Mouse (Mus musculus) ES-E14 (cell line): ENCODE measurements around the gene Vmn2r56. TPM values are rescaled to one million over a fixed set of nuclear protein-coding genes. Genes with fewer than 3 reads are reported as not detected.
"Not testable (repeated sequence)": the region's sequence is repeated elsewhere in the genome, so short reads cannot be mapped to it uniquely, and the experiment has no call there.

Experiments
- DNase-seq: peaks from one replicate; pipeline ENCODE4 v3.0.0-alpha.2; 2013; ENCODE audit warnings: low read depth, low spot score
- H3K27ac ChIP-seq: 2 replicates; pipeline ENCODE4 v1.5.1; 2012; ENCODE audit warnings: low read depth, mild to moderate bottlenecking, low read length, moderate library complexity, mixed read lengths; ENCODE audit not compliant: poor library complexity, insufficient read depth, severe bottlenecking
- H3K36me3 ChIP-seq: 2 replicates; pipeline ENCODE4 v1.6.1; 2012; ENCODE audit warnings: mild to moderate bottlenecking, low read length, moderate library complexity, mixed read lengths; ENCODE audit not compliant: control insufficient read depth, poor library complexity, insufficient read depth, severe bottlenecking
- H3K4me1 ChIP-seq, 2 experiments: fragments of 150-350 bp in 1 of 2; sonication (generic) in 1 of 2; 2 replicates each; pipeline ENCODE4 v1.6.1; 2012; ENCODE audit warnings: low read length in 2 of 2, mild to moderate bottlenecking in 1 of 2, mixed read lengths in 1 of 2; ENCODE audit not compliant: control insufficient read depth in 2 of 2, insufficient read depth in 2 of 2, poor library complexity in 1 of 2
- H3K4me3 ChIP-seq, 2 experiments: fragments of 150-350 bp in 1 of 2; sonication (generic) in 1 of 2; 2 replicates each; pipeline ENCODE4 v1.5.1; 2012; ENCODE audit warnings: low read length in 2 of 2, low read depth in 1 of 2, mild to moderate bottlenecking in 1 of 2, mixed read lengths in 1 of 2; ENCODE audit not compliant: insufficient read depth in 1 of 2, poor library complexity in 1 of 2, severe bottlenecking in 1 of 2
- H3K9ac ChIP-seq: 2 replicates; pipeline ENCODE4 v1.6.1; 2012; ENCODE audit warnings: low read depth, mild to moderate bottlenecking, low read length, mixed read lengths; ENCODE audit not compliant: poor library complexity, insufficient read depth, severe bottlenecking
- H3K9me3 ChIP-seq: fragments of 150-350 bp; sonication (generic); 2 replicates; pipeline ENCODE4 v1.6.1; 2012; ENCODE audit warnings: low read depth, mild to moderate bottlenecking, low read length; ENCODE audit not compliant: control insufficient read depth, insufficient read depth
- CHD2 ChIP-seq: IDR thresholded peaks from 2 replicates; pipeline ENCODE4 v1.6.1; 2014; ENCODE audit warnings: mild to moderate bottlenecking, low read depth, low read length, inconsistent platforms
- HCFC1 ChIP-seq: IDR thresholded peaks from 2 replicates; pipeline ENCODE4 v1.6.1; 2012; ENCODE audit warnings: low read length, inconsistent platforms, borderline replicate concordance; ENCODE audit not compliant: insufficient read depth
- MAFK ChIP-seq: IDR thresholded peaks from 2 replicates; pipeline ENCODE4 v1.6.1; 2014; ENCODE audit warnings: mild to moderate bottlenecking, low read depth, low read length, inconsistent platforms; ENCODE audit not compliant: insufficient read depth
- ZC3H11A ChIP-seq: IDR thresholded peaks from 2 replicates; pipeline ENCODE4 v1.6.1; 2012; ENCODE audit warnings: low read depth, mild to moderate bottlenecking, inconsistent platforms, low read length, borderline replicate concordance
- ZNF384 ChIP-seq: IDR thresholded peaks from 2 replicates; pipeline ENCODE4 v1.6.1; 2012; ENCODE audit warnings: low read depth, low read length, inconsistent platforms
- in situ Hi-C, 2 experiments: fragments of 600-800 bp; cut with MboI; formaldehyde crosslinking; loops; one replicate each; pipeline ENCODE4 v1.15.1; 2025; ENCODE audit warnings: low sequenced_read_pairs in 2 of 2, inconsistent platforms in 1 of 2; ENCODE audit not compliant: unreplicated experiment in 2 of 2
- total RNA-seq: library from RNA; depleted of rRNA; stranded (reverse); fragments of 300-350 nt; gene quantifications from 2 replicates; pipeline ENCODE4 v1.2.3, GENCODE M21; 2012; rRNA removed

Gene Vmn2r56
- total RNA-seq, 1 experiment, result not detected

DNA sequence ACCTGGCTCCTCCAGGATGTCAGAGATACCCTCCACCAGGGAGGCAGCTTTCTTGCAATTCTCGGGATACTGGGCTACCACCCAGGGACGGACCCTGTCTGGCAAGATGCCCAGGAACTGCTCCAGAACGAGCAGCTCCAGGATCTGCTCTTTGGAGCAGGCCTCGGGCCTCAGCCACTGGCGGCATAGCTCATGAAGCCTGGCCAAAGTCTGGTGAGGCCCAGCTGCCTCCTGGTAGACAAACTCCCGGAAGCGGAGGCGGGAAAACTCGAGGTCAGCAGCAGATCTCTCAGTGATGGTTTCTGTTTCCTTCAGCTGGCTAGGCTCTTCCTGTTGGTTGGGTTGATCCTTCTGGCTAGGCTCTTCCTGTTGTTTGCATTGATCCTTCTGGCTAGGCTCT is 39.3 kb upstream of the Vmn2r56 start:
- DNase-seq, result no peak
- Histone ChIP-seq H3K27ac (no peak overlapping the region), H3K9me3 (no peaks in the 10 kb centered on the region; the same call in 1 of the 2 replicates), H3K4me1 (no peaks in the 10 kb centered on the region), H3K9ac (no peak overlapping the region), H3K36me3 (peaks cover 25% of the 10 kb centered on the region), H3K4me3 (no peak overlapping the region)
- TF ChIP-seq MAFK, result no peak
- no peak for TF ChIP-seq ZC3H11A
- TF ChIP-seq CHD2, result no peak
- no peak for TF ChIP-seq ZNF384
- no peak for TF ChIP-seq HCFC1
- in situ Hi-C loops, result no loop called here

DNA sequence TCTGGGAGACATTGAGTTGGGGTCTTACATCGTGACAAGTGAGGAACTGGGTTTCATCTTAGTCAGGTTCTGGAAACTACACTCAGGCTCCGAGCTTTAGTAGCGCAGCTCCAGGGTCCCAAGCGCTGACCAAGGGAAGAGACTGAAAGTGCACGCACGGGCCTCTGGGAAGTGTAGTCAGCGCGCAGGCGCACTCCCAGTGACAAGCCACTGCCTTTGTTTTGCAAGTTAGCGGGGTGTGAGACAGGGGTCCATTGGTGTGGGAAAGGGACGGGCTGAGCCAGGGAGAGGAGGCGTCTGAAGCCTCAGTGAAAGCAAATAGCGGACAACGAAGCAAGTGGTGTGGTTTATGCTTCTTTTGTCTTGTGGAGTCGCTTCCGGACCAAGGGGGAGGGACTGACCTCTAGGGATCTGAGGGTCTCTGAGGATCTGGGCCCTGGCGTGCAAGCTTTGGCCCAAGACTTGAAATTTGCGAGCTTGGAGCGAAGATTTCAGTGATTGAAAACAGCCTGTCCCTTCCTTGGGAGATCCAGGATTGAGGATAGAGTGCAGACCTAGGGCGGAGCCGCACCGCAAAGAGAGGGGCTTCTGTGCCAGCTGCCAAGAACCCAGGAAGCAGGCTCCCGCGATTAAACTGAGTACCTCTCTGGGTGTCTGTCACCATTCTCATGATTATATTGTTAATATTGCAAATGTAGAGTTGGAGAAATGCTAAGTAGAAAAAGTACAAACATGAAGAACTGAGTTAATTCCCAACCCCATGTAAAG is 14.8 kb upstream of the Vmn2r56 start:
- Histone ChIP-seq H3K4me1 (no peaks in the 10 kb centered on the region), H3K36me3 (no peaks in the 10 kb centered on the region; the same call in 1 of the 2 replicates), H3K9me3 (no peaks in the 10 kb centered on the region), H3K9ac (no peak overlapping the region), H3K4me3 (peak overlapping the region in 1 of 2 experiments; percentile 12; a peak in 1 of 4 replicates), H3K27ac (no peak overlapping the region)
- TF ChIP-seq ZC3H11A (no peak), HCFC1 (peak; percentile 65; the same call in 1 of the 2 replicates), CHD2 (no peak)
- in situ Hi-C loops, result no loop called here
- no peak for DNase-seq

DNA sequence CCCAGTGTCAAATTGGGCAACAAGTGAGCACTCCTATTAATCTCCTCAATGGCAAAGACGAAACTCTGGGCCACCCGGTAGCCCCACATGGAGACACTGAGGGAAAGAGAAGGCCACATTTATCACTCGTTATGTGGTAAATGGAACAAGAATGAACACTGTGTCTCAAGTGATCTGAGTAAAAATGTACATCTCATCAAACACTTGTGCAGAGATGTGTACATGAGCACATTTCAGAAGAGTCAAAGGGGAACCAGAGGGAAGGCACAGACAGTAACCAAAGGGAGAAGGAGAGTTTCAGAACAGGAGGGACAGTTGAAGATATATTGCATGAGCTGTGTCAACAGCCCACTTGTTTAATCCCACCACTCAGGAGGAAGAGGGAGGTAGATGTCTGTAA is 49.9 kb downstream of the Vmn2r56 start, which contains the start of gene Vmn2r55:
TSS of gene Vmn2r55 (minus strand) at position 101 of the 400 bp plus-strand sequence.
- in situ Hi-C loops, H3K4me1 ChIP-seq, DNase-seq, H3K27ac ChIP-seq, H3K9me3 ChIP-seq, H3K9ac ChIP-seq, H3K36me3 ChIP-seq, H3K4me3 ChIP-seq: not testable (repeated sequence)

DNA sequence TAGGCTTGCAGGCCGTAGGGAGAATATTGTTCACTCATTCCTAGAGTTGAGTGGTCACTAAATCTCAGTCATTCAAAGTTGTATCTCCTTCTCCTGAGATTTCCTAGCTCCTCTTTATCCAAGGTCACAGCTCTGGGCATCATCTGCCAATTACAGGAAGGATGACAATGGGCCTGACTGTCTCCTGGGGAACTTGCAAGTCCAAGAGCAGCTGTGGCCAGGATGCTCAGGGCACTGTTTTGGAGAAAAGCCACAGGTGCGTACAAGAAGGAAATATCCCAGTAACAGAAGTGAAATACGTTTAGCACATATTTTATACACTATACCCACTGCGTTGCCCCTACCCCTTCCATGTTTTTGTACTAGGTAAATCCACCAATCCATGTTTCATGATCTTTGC is 94.6 kb downstream of the Vmn2r56 start, which contains the start of gene Vmn2r54:
TSS of gene Vmn2r54 (minus strand) at position 101 of the 400 bp plus-strand sequence.
- H3K4me3 ChIP-seq, in situ Hi-C loops, H3K9me3 ChIP-seq, H3K4me1 ChIP-seq, H3K27ac ChIP-seq, DNase-seq, H3K36me3 ChIP-seq, H3K9ac ChIP-seq: not testable (repeated sequence)

Other genes with a start within 250 kb of the Vmn2r56 start
- gene 2900092C05Rik, start 222.5 kb downstream of the Vmn2r56 start, total RNA-seq, result not detected in 2 replicates
- not detected in 2 replicates for gene Vmn2r53, start 126.2 kb downstream of the Vmn2r56 start, total RNA-seq
- gene Vmn2r54, start 94.7 kb downstream of the Vmn2r56 start, total RNA-seq, result not detected in 2 replicates
- not detected in 2 replicates for gene Vmn2r55, start 50.0 kb downstream of the Vmn2r56 start, total RNA-seq
- gene Zscan18, start 68.6 kb upstream of the Vmn2r56 start, total RNA-seq, result 13.3 and 19.2 TPM in 2 replicates
- 10.3 and 13.6 TPM in 2 replicates for gene Zfp329, start 83.9 kb upstream of the Vmn2r56 start, total RNA-seq
- gene Zfp110, start 99.8 kb upstream of the Vmn2r56 start, total RNA-seq, result 53.9 and 65.9 TPM in 2 replicates
- 1.4 and 1.8 TPM in 2 replicates for gene Zfp128, start 146.2 kb upstream of the Vmn2r56 start, total RNA-seq
- gene Zscan22, start 162.8 kb upstream of the Vmn2r56 start, total RNA-seq, result 5.1 and 5.7 TPM in 2 replicates
- 3,358 and 4,390 TPM in 2 replicates for gene Rps5, start 187.3 kb upstream of the Vmn2r56 start, total RNA-seq
- gene Rnf225, start 192.4 kb upstream of the Vmn2r56 start, total RNA-seq, result 4.4 and 6.9 TPM in 2 replicates
- 4.7 and 5.6 TPM in 2 replicates for gene Zfp324, start 230.8 kb upstream of the Vmn2r56 start, total RNA-seq
- 6.4 and 7.3 TPM in 2 replicates for gene Zfp446, start 242.8 kb upstream of the Vmn2r56 start, total RNA-seq